Mouse (Mus musculus) lung, embryonic 16.5 days (tissue): Measurements from ENCODE around the gene Macrod2. TPM values are rescaled to one million over a fixed set of nuclear protein-coding genes. Genes with fewer than 3 reads are reported as not detected.
A peak's percentile ranks its signal among the peaks of the same experiment; 100 is the strongest.

Experiments used
- ATAC-seq: fragments of 200-750 bp; cut with Nextera tagmentation; 2 replicates; pipeline ENCODE4 v1.8.0; 2017; ENCODE audit warnings: low read depth, mild to moderate bottlenecking, moderate library complexity
- H3K27ac ChIP-seq: fragments of 300-500 bp; sonication (generic); 2 replicates; pipeline ENCODE4 v1.5.1; 2014; ENCODE audit warnings: mild to moderate bottlenecking, control low read depth, low read length
- H3K27me3 ChIP-seq: fragments of 300-500 bp; sonication (generic); 2 replicates; pipeline ENCODE4 v1.6.1; 2014; ENCODE audit warnings: low read depth, low read length, mixed read lengths; ENCODE audit not compliant: control insufficient read depth, insufficient read depth
- H3K36me3 ChIP-seq: fragments of 300-500 bp; sonication (generic); 2 replicates; pipeline ENCODE4 v1.6.1; 2014; ENCODE audit warnings: low read length; ENCODE audit not compliant: control insufficient read depth, insufficient read depth
- H3K4me1 ChIP-seq: fragments of 300-500 bp; sonication (generic); replicated peaks from 2 replicates; pipeline ENCODE4 v1.6.1; 2014; ENCODE audit warnings: low read length, mixed read lengths; ENCODE audit not compliant: control insufficient read depth, insufficient read depth
- H3K4me2 ChIP-seq: fragments of 300-500 bp; sonication (generic); 2 replicates; pipeline ENCODE4 v1.6.1; 2014; ENCODE audit warnings: low read depth, low read length, control low read depth
- H3K4me3 ChIP-seq: fragments of 300-500 bp; sonication (generic); 2 replicates; pipeline ENCODE4 v1.5.1; 2014; ENCODE audit warnings: mild to moderate bottlenecking, low read length, control low read depth
- H3K9ac ChIP-seq: fragments of 300-500 bp; sonication (generic); 2 replicates; pipeline ENCODE4 v1.6.1; 2014; ENCODE audit warnings: low read length, control low read depth
- H3K9me3 ChIP-seq: fragments of 300-500 bp; sonication (generic); 2 replicates; pipeline ENCODE4 v1.6.1; 2016; ENCODE audit warnings: low read length; ENCODE audit not compliant: control insufficient read depth
- WGBS: fragments of 180-500 bp; shearing (Covaris S2); extraction: QIAGEN DNeasy Blood & Tissue Kit; methylation state at CpG from one replicate; pipeline ENCODE4 v1.1.7; 2014; 5-methylcytosine and 5-hydroxymethylcytosine counted together
- polyA plus RNA-seq: library from polyadenylated mRNA; unstranded; fragments of >200 nt; fragmentation: Nextera tagmentation; extraction: Ambion mirVana; gene quantifications from 2 replicates; pipeline ENCODE4 v1.2.1, GENCODE M21; 2015

The Macrod2 gene
- polyA plus RNA-seq, 1 experiment from 2014 or later: 32.1 TPM

- H3K4me3 ChIP-seq: no peak overlapping the region
- WGBS: 63% methylated on average over 2 of the region's 2 CpGs
- no peak for ATAC-seq
- no peaks in the 10 kb centered on the region for H3K27me3 ChIP-seq
- H3K9ac ChIP-seq: no peak overlapping the region
- H3K4me1 ChIP-seq: no peaks in the 10 kb centered on the region
- H3K9me3 ChIP-seq: no peaks in the 10 kb centered on the region
- no peak overlapping the region for H3K4me2 ChIP-seq
- no peaks in the 10 kb centered on the region for H3K36me3 ChIP-seq
- H3K27ac ChIP-seq: no peak overlapping the region
Measured at GRCm38 (mm10) chr2:141935130-141935529, 1540.0 kb downstream of the Macrod2 start.

GRCm38 (mm10) chr2:141954795-141955194, 1559.7 kb downstream of the Macrod2 start:
- Histone ChIP-seq H3K4me1 (no peaks in the 10 kb centered on the region), H3K4me3 (no peak overlapping the region), H3K9me3 (no peaks in the 10 kb centered on the region), H3K27ac (no peak overlapping the region), H3K4me2 (no peak overlapping the region), H3K9ac (no peak overlapping the region), H3K27me3 (no peaks in the 10 kb centered on the region), H3K36me3 (no peaks in the 10 kb centered on the region)
- ATAC-seq: no peak
- whole genome bisulfite sequencing: 57% methylated on average over 1 of the region's 1 CpGs

- ATAC-seq: no peak
- Histone ChIP-seq H3K9me3 (no peaks in the 10 kb centered on the region), H3K4me1 (no peaks in the 10 kb centered on the region), H3K9ac (no peak overlapping the region), H3K4me3 (no peak overlapping the region), H3K36me3 (no peaks in the 10 kb centered on the region), H3K4me2 (no peak overlapping the region), H3K27me3 (no peaks in the 10 kb centered on the region), H3K27ac (no peak overlapping the region)
- 35% methylated on average over 3 of the region's 3 CpGs for WGBS
Measured at GRCm38 (mm10) chr2:141955197-141955596, 1560.1 kb downstream of the Macrod2 start.

GRCm38 (mm10) chr2:141962868-141963267, 1567.8 kb downstream of the Macrod2 start:
- no peak overlapping the region for H3K9ac ChIP-seq
- no peaks in the 10 kb centered on the region for H3K36me3 ChIP-seq
- no peaks in the 10 kb centered on the region for H3K9me3 ChIP-seq
- H3K4me2 ChIP-seq: no peak overlapping the region
- H3K27me3 ChIP-seq: no peaks in the 10 kb centered on the region
- ATAC-seq: peak; percentile 92
- no peak overlapping the region for H3K4me3 ChIP-seq
- H3K27ac ChIP-seq: no peak overlapping the region
- 34% methylated on average over 1 of the region's 1 CpGs for WGBS
- no peaks in the 10 kb centered on the region for H3K4me1 ChIP-seq

GRCm38 (mm10) chr2:141983664-141984395, 1588.7 kb downstream of the Macrod2 start:
- ATAC-seq: no peak
- Histone ChIP-seq H3K4me1 (no peaks in the 10 kb centered on the region), H3K27ac (no peak overlapping the region), H3K27me3 (no peaks in the 10 kb centered on the region), H3K9me3 (no peaks in the 10 kb centered on the region), H3K4me3 (no peak overlapping the region), H3K36me3 (no peaks in the 10 kb centered on the region), H3K9ac (no peak overlapping the region), H3K4me2 (no peak overlapping the region)
- 50% methylated on average over 7 of the region's 7 CpGs for WGBS

- Histone ChIP-seq H3K4me3 (no peak overlapping the region), H3K9ac (no peak overlapping the region), H3K4me1 (no peaks in the 10 kb centered on the region), H3K9me3 (no peaks in the 10 kb centered on the region), H3K27ac (no peak overlapping the region), H3K27me3 (no peaks in the 10 kb centered on the region), H3K36me3 (no peaks in the 10 kb centered on the region), H3K4me2 (no peak overlapping the region)
- peak; percentile 56 for ATAC-seq
- 62% methylated on average over 6 of the region's 6 CpGs for WGBS
Measured at GRCm38 (mm10) chr2:141998901-141999300, 1603.8 kb downstream of the Macrod2 start.

- Histone ChIP-seq H3K36me3 (no peaks in the 10 kb centered on the region), H3K9ac (no peak overlapping the region), H3K4me1 (no peaks in the 10 kb centered on the region), H3K27me3 (no peaks in the 10 kb centered on the region), H3K9me3 (no peaks in the 10 kb centered on the region), H3K4me3 (no peak overlapping the region), H3K27ac (no peak overlapping the region), H3K4me2 (no peak overlapping the region)
- no peak for ATAC-seq
- WGBS: 77% methylated on average over 4 of the region's 4 CpGs
Measured at GRCm38 (mm10) chr2:142024534-142025155, 1629.5 kb downstream of the Macrod2 start.

GRCm38 (mm10) chr2:142026721-142027120, 1631.6 kb downstream of the Macrod2 start:
- H3K4me3 ChIP-seq: no peak overlapping the region
- H3K27ac ChIP-seq: no peak overlapping the region
- no peaks in the 10 kb centered on the region for H3K4me1 ChIP-seq
- H3K4me2 ChIP-seq: no peak overlapping the region
- no peak overlapping the region for H3K9ac ChIP-seq
- no peaks in the 10 kb centered on the region for H3K27me3 ChIP-seq
- no peak for ATAC-seq
- no peaks in the 10 kb centered on the region for H3K9me3 ChIP-seq
- no peaks in the 10 kb centered on the region for H3K36me3 ChIP-seq

GRCm38 (mm10) chr2:142030756-142031646, 1635.9 kb downstream of the Macrod2 start:
- no peaks in the 10 kb centered on the region for H3K27me3 ChIP-seq
- H3K4me1 ChIP-seq: no peaks in the 10 kb centered on the region
- no peaks in the 10 kb centered on the region for H3K9me3 ChIP-seq
- ATAC-seq: no peak
- no peak overlapping the region for H3K4me3 ChIP-seq
- no peaks in the 10 kb centered on the region for H3K36me3 ChIP-seq
- H3K27ac ChIP-seq: no peak overlapping the region
- no peak overlapping the region for H3K9ac ChIP-seq
- H3K4me2 ChIP-seq: no peak overlapping the region
- 66% methylated on average over 10 of the region's 10 CpGs for WGBS
